Mouse (Mus musculus) bone marrow macrophage, adult 2 months (primary cell): ENCODE results near the gene Ccl3. TPM values are rescaled to one million over a fixed set of nuclear protein-coding genes. Genes with fewer than 3 reads are reported as not detected.

ENCODE experiments used
- H3K27ac ChIP-seq: 2 replicates; pipeline ENCODE4 v1.5.1; 2012; ENCODE audit warnings: low read depth, low read length; ENCODE audit not compliant: insufficient read depth
- H3K4me1 ChIP-seq: 2 replicates; pipeline ENCODE4 v1.6.1; 2012; ENCODE audit warnings: low read length; ENCODE audit not compliant: control insufficient read depth, insufficient read depth
- H3K4me3 ChIP-seq: 2 replicates; pipeline ENCODE4 v1.5.1; 2012; ENCODE audit warnings: mild to moderate bottlenecking, low read length, moderate library complexity; ENCODE audit not compliant: insufficient read depth
- CTCF ChIP-seq: IDR thresholded peaks from 2 replicates; pipeline ENCODE4 v1.5.1; 2012; ENCODE audit warnings: low read depth, mild to moderate bottlenecking, low read length, moderate library complexity
- POLR2A ChIP-seq: IDR thresholded peaks from 2 replicates; pipeline ENCODE4 v1.6.1; 2012; ENCODE audit warnings: mild to moderate bottlenecking, low read depth, low read length, borderline replicate concordance
- polyA plus RNA-seq: library from polyadenylated mRNA; stranded (reverse); fragments of >200 nt; gene quantifications from 2 replicates; pipeline ENCODE4 v1.2.4, GENCODE M21; 2012; ENCODE audit not compliant: missing spikeins, insufficient read depth, insufficient read length

Ccl3 gene
- polyA plus RNA-seq, 1 experiment: 129 TPM

DNA sequence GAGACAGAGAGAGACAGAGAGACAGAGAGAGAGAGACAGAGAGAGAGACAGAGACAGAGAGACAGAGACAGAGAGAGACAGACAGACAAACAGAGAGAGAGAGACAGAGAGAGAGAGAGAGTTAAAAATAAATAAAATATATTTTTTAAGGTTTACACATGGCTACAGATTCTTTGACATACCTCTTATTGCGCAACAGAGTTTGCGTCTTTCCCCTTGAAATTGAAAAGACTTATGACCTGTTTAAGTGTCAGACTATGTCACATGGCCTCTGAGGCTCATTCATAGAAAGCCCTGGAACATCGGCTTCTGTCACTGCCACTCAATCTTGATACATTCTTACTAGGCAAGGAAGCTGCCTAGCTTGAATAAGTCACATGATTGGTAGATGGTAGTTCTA lies 45.8 kb downstream of the Ccl3 start:
- TF ChIP-seq POLR2A (no peak), CTCF (no peak)

DNA sequence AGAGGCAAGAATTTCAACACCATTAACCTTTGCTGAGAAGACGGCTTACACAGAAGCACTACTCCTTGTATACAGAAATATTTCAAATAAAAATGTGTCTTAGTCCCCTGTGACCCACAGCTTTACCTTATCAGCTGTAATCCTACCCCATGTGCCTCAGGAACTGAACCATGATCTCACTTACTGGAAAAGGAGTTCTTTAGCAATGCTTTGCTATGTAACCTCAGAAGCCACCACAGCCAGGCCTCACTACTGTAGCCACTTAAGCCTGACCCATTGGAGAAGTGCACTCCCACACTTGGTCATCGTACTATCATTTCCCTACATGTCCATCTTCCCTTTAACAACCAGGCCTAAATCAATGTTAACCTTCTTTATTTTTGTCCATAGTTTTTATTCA lies 48.6 kb downstream of the Ccl3 start:
- no peak for TF ChIP-seq POLR2A
- TF ChIP-seq CTCF: no peak
- Histone ChIP-seq H3K27ac (peak overlapping the region; percentile 30; the same call in 1 of the 2 replicates), H3K4me3 (no peak overlapping the region), H3K4me1 (peaks cover 39% of the 10 kb centered on the region)

More for the DNA sequence above, 45.8 kb downstream of the Ccl3 start:
- no peak overlapping the region for H3K4me3 ChIP-seq
- peaks cover 57% of the 10 kb centered on the region for H3K4me1 ChIP-seq
- H3K27ac ChIP-seq: no peak overlapping the region

DNA sequence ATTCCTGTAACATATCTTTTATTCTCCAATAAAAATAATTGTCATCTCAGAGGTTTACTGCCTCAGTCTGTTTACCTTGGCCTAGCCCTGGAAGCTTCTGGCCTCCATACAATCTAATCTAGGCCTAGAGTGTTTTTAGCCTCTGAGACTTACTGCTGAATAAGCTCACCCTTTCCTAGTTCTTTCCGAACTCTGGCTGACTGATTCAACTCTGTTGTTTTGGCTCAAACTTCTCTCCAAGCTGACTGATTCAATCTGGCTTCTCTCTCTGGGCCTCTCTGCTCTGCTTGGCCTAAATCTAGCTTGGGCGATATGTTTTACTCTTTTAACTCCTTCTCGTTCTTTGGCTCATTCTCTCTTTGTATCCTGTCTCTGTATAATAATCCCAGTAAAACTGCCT lies 50.2 kb downstream of the Ccl3 start:
- no peak overlapping the region for H3K4me3 ChIP-seq
- no peak overlapping the region for H3K27ac ChIP-seq
- TF ChIP-seq POLR2A (no peak), CTCF (no peak)
- H3K4me1 ChIP-seq: peaks cover 37% of the 10 kb centered on the region

DNA sequence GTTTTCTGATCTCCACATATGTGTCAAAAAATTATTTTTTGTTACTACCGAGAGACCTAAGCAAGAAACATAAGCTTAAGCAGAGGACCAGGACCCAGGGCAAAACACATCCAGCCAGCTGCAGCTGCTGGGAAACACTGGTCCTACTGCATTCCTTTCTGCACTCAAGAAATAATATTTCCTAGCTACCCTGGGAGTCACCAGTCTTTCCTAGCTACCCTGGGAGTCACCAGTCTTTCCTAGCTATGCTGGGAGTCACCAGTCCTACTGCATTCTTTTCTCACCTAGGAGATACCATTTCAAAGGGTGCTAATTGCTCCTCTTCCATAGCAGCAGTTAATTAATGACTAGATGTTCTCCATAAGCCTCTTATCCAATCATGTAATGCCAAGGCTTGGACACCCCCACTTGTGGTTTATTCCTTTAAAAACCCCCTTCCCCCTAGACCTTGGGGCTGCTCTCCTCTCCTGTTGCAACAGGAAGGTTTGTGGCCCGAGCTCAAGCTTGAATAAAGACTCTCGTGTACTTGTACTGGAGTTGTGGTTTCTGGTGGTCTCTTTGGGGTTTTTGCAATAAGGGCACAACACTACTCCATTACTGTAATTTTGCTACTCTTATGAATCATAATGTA lies 50.8 kb downstream of the Ccl3 start:
- peaks cover 43% of the 10 kb centered on the region for H3K4me1 ChIP-seq
- H3K4me3 ChIP-seq: no peak overlapping the region
- TF ChIP-seq CTCF (no peak), POLR2A (no peak)
- no peak overlapping the region for H3K27ac ChIP-seq

Other genes with a start within 250 kb of the Ccl3 start
- gene Rasl10b, start 240.2 kb downstream of the Ccl3 start, polyA plus RNA-seq: not detected in 2 replicates
- gene Gas2l2, start 219.9 kb downstream of the Ccl3 start, polyA plus RNA-seq: not detected in 2 replicates
- not detected in 2 replicates for gene 1700020L24Rik, start 211.7 kb downstream of the Ccl3 start, polyA plus RNA-seq
- gene Mmp28, start 186.3 kb downstream of the Ccl3 start, polyA plus RNA-seq: 0.57 and 0.58 TPM in 2 replicates
- 81.6 and 104 TPM in 2 replicates for gene Taf15, start 176.3 kb downstream of the Ccl3 start, polyA plus RNA-seq
- gene Heatr9, start 127.2 kb downstream of the Ccl3 start, polyA plus RNA-seq: not detected in 2 replicates
- 18.6 and 24.6 TPM in 2 replicates for gene Ccl5, start 118.8 kb downstream of the Ccl3 start, polyA plus RNA-seq
- gene Ccl9, start 70.7 kb downstream of the Ccl3 start, polyA plus RNA-seq: 650 and 692 TPM in 2 replicates
- 168 and 174 TPM in 2 replicates for gene Ccl6, start 56.3 kb downstream of the Ccl3 start, polyA plus RNA-seq
- gene Rpl9-ps1, start 3.7 kb downstream of the Ccl3 start, polyA plus RNA-seq: not detected in 2 replicates
- 78.8 and 104 TPM in 2 replicates for gene Ccl4, start 13.2 kb upstream of the Ccl3 start, polyA plus RNA-seq
- gene Wfdc17, start 54.6 kb upstream of the Ccl3 start, polyA plus RNA-seq: 530 and 532 TPM in 2 replicates
- 1.9 and 2.4 TPM in 2 replicates for gene Wfdc18, start 59.7 kb upstream of the Ccl3 start, polyA plus RNA-seq
- not detected in 2 replicates for gene Wfdc21, start 97.6 kb upstream of the Ccl3 start, polyA plus RNA-seq
- 13.1 and 17.5 TPM in 2 replicates for gene Heatr6, start 104.3 kb upstream of the Ccl3 start, polyA plus RNA-seq
- gene Hnf1b, start 200.7 kb upstream of the Ccl3 start, polyA plus RNA-seq: not detected in 2 replicates